16 mouse cellular contexts compared by ENCODE assay signal in genomic region chr12:90542361-90542760, GRCm38 (mm10).
"Had no signal": no experiment of that assay in that cellular context is flagged by ENCODE, and none has a peak within 500 bp of the region (broad histone marks: within the 10 kb centered on the region; RNA-seq: fewer than 3 reads in every experiment).

No protein-coding gene starts in this region.

- DNase-seq: retina, postnatal 1 day; right cerebral cortex, adult 18-20 months; right cerebral cortex, postnatal 14 days; right cerebral cortex, postnatal 25 days; right cerebral cortex, postnatal 4 days; spleen, adult 18-20 months; thymus, adult 18-20 months; thymus, adult 2 months; thymus, postnatal 14 days; thymus, postnatal 25 days; thymus, postnatal 36 days; thymus, postnatal 4 days had no signal

- H3K9ac ChIP-seq: neural tube, embryonic 12.5 days; neural tube, embryonic 13.5 days; stomach, embryonic 15.5 days had no signal

- H3K4me2 ChIP-seq: neural tube, embryonic 12.5 days; neural tube, embryonic 13.5 days; stomach, embryonic 15.5 days had no signal

- H3K27ac ChIP-seq: neural tube, embryonic 12.5 days; neural tube, embryonic 13.5 days; stomach, embryonic 15.5 days; stomach, postnatal 0 days had no signal

- H3K36me3 ChIP-seq: neural tube, embryonic 12.5 days; neural tube, embryonic 13.5 days; stomach, embryonic 15.5 days had no signal

- H3K4me3 ChIP-seq: neural tube, embryonic 12.5 days; neural tube, embryonic 13.5 days; stomach, embryonic 15.5 days had no signal

- H3K4me1 ChIP-seq: neural tube, embryonic 12.5 days; neural tube, embryonic 13.5 days; stomach, embryonic 15.5 days had no signal

- H3K27me3 ChIP-seq: neural tube, embryonic 12.5 days; neural tube, embryonic 13.5 days; stomach, embryonic 15.5 days had no signal

- H3K9me3 ChIP-seq: neural tube, embryonic 12.5 days; neural tube, embryonic 13.5 days; stomach, embryonic 15.5 days had no signal
